Mouse (Mus musculus) midbrain, embryonic 10.5 days (tissue): Measurements from ENCODE around the gene Sspn. TPM values are rescaled to one million over a fixed set of nuclear protein-coding genes. Genes with fewer than 3 reads are reported as not detected.
A peak's percentile ranks its signal among the peaks of the same experiment; 100 is the strongest.

Experiments
- DNase-seq: peaks from one replicate; pipeline ENCODE4 v3.0.0-alpha.2; 2017; ENCODE audit warnings: low spot score
- H3K27ac ChIP-seq: fragments of 300-500 bp; sonication (generic); replicated peaks from 2 replicates; pipeline ENCODE4 v1.5.1; 2016; ENCODE audit warnings: mild to moderate bottlenecking
- H3K27me3 ChIP-seq: fragments of 300-500 bp; sonication (generic); 2 replicates; pipeline ENCODE4 v1.6.1; 2016; ENCODE audit warnings: low read depth, mild to moderate bottlenecking; ENCODE audit not compliant: poor library complexity, severe bottlenecking
- H3K36me3 ChIP-seq: fragments of 300-500 bp; sonication (generic); 2 replicates; pipeline ENCODE4 v1.6.1; 2016; ENCODE audit warnings: mild to moderate bottlenecking, moderate library complexity
- H3K4me1 ChIP-seq: fragments of 300-500 bp; sonication (generic); 2 replicates; pipeline ENCODE4 v1.6.1; 2016
- H3K4me3 ChIP-seq: fragments of 300-500 bp; sonication (generic); 2 replicates; pipeline ENCODE4 v1.5.1; 2016; ENCODE audit warnings: mild to moderate bottlenecking, moderate library complexity
- H3K9me3 ChIP-seq: fragments of 300-500 bp; sonication (generic); replicated peaks from 2 replicates; pipeline ENCODE4 v1.6.1; 2016; ENCODE audit warnings: mild to moderate bottlenecking
- WGBS: fragments of 180-500 bp; shearing (Covaris S2); methylation state at CpG from one replicate; pipeline ENCODE4 v1.1.7; 2016; 5-methylcytosine and 5-hydroxymethylcytosine counted together
- polyA plus RNA-seq: library from polyadenylated mRNA; unstranded; fragments of >200 nt; fragmentation: Nextera tagmentation; extraction: Ambion mirVana; gene quantifications from 2 replicates; pipeline ENCODE4 v1.2.1, GENCODE M21; 2016

Gene Sspn
- polyA plus RNA-seq, 1 experiment from 2014 or later = 1.6 TPM

DNA sequence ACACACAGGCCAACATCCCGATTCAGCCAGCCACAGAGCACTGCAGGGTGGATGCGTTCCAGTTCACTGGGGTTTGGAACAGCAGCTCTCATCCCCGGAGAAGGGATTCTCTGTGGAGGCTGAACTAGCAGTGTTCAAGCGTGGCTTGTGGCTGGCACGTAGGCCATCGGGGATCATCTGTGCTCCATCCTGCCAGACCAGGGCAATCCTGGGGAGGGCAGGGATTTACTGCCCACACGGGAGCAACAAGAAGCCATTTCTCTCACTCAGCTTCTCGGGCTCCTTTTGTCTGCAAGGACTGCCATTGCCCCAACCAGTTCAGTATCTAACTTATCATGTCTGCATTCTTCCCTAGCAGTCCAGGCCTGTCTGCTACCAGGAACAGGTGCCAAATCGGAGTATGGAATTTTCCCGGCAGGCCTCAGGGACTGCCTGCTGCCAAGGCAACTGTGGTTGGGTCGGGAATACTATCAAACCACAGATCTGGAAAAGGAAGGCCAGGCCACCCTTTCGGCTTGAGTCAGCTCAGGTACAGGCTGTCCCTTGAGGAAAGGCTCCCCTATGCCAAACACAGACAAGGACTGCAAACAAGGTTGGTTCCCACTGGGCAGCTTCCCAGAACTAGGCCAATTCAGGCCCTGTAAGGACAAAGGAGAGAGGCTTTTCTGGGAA lies 78.8 kb downstream of the Sspn start:
- 68% methylated on average over 12 of the region's 12 CpGs for WGBS
- DNase-seq = no peak
- peaks cover 37% of the 10 kb centered on the region for H3K4me1 ChIP-seq

DNA sequence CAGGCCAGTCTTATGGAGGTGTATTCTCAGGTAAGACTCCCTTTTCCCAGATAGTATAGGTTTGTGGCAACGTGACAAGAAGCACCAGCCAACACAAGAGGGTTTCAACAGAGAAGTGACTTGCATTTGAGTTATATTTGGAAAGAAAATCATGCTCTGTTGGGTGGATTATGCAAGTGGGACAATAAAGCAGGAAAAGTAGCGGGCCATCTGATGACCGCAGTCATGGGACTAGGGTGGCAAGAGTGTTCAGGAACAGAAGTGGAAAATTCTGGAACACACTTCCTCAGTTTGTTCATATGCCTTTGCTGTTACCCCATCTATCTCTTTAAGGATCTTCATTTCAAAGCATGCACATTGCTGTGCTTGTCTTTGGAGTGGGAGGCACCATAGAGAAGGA lies 82.9 kb downstream of the Sspn start:
- DNase-seq = no peak
- no peak overlapping the region for H3K27ac ChIP-seq
- peaks cover 7% of the 10 kb centered on the region for H3K27me3 ChIP-seq
- 92% methylated on average over 3 of the region's 3 CpGs for WGBS
- no peaks in the 10 kb centered on the region for H3K9me3 ChIP-seq
- peaks cover 11% of the 10 kb centered on the region for H3K4me1 ChIP-seq
- H3K4me3 ChIP-seq = no peak overlapping the region
- no peaks in the 10 kb centered on the region for H3K36me3 ChIP-seq

More for the DNA sequence above, 78.8 kb downstream of the Sspn start:
- H3K9me3 ChIP-seq = no peaks in the 10 kb centered on the region
- peaks cover 7% of the 10 kb centered on the region for H3K27me3 ChIP-seq
- no peaks in the 10 kb centered on the region for H3K36me3 ChIP-seq
- H3K4me3 ChIP-seq = no peak overlapping the region
- H3K27ac ChIP-seq = peak overlapping the region; percentile 59

Other genes starting within 250 kb of the Sspn start
- 3.0 and 3.6 TPM in 2 replicates for gene Rassf8, start 184.9 kb upstream of the Sspn start, polyA plus RNA-seq
- gene Bhlhe41, start 66.1 kb upstream of the Sspn start, polyA plus RNA-seq = 1.7 and 2.3 TPM in 2 replicates